Mouse (Mus musculus): ENCODE results near the gene Ngfr. TPM values are rescaled to one million over a fixed set of nuclear protein-coding genes. Genes with fewer than 3 reads are reported as not detected.

Gene Ngfr
- polyA plus RNA-seq (2012), result 0.13 and 0.19 TPM in 2 replicates

DNA sequence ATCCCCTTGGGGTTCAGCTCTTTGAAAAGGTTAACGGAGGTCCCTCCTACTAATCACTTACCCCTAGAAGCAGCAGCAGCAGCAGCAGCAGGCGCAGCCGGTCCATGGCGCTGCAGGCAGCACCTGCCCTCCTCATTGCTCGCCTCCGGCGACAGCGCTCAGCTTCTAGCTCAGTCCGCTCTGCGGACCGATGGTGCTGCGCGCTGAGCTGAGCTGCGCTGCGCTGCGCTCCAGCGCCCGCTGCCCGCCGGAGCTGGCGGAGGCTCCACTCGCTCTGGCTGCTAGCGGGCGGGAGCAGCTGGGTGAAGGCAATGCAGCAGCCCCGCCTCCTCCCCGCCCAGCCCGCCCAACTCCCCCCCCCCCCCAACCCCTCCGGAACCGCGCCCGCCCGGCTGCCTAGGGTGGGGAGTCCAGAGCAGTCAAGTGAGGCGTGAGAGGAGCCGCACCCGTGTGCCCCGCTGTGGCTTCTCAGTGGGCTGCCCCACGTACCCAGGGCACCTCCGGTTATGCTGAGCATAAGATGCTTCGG lies at the start of gene Ngfr:
TSS of gene Ngfr (minus strand) at position 313 of the 529 bp plus-strand sequence.

Other genes starting within 250 kb of the Ngfr start
- 9.7 and 9.9 TPM in 2 replicates for gene Slc35b1, start 203.0 kb downstream of the Ngfr start, polyA plus RNA-seq (2012)
- gene Spop, start 173.7 kb downstream of the Ngfr start, polyA plus RNA-seq (2012), result 59.9 and 67.3 TPM in 2 replicates
- gene Nxph3, start 73.2 kb downstream of the Ngfr start, polyA plus RNA-seq (2012), result 0.04 TPM in 1 of 2 replicates, not detected in the other
- gene Phb, start 79.2 kb upstream of the Ngfr start, polyA plus RNA-seq (2012), result 42.7 and 50.8 TPM in 2 replicates
- gene Zfp652, start 124.9 kb upstream of the Ngfr start, polyA plus RNA-seq (2012), result 34.3 and 39.1 TPM in 2 replicates
- gene B130006D01Rik, start 135.9 kb upstream of the Ngfr start, polyA plus RNA-seq (2012), result 0.02 TPM in 1 of 2 replicates, not detected in the other
- 11.4 and 24.0 TPM in 2 replicates for gene Phospho1, start 236.8 kb upstream of the Ngfr start, polyA plus RNA-seq (2012)
- 4.6 and 6.6 TPM in 2 replicates for gene Gngt2, start 249.5 kb upstream of the Ngfr start, polyA plus RNA-seq (2012)

All from megakaryocyte-erythroid progenitor cell, adult 5 weeks (primary cell).